Mouse (Mus musculus) CD4-positive, CD25-positive, alpha-beta regulatory T cell, adult 2 months (primary cell): ENCODE results near the gene Zfp955b.
"Not testable (repeated sequence)": the region's sequence is repeated elsewhere in the genome, so short reads cannot be mapped to it uniquely, and the experiment has no call there.

ENCODE experiments used
- DNase-seq: peaks from one replicate; pipeline ENCODE4 v3.0.0-alpha.2; 2012; ENCODE audit warnings: low read depth, low spot score

Gene Zfp955b

DNA sequence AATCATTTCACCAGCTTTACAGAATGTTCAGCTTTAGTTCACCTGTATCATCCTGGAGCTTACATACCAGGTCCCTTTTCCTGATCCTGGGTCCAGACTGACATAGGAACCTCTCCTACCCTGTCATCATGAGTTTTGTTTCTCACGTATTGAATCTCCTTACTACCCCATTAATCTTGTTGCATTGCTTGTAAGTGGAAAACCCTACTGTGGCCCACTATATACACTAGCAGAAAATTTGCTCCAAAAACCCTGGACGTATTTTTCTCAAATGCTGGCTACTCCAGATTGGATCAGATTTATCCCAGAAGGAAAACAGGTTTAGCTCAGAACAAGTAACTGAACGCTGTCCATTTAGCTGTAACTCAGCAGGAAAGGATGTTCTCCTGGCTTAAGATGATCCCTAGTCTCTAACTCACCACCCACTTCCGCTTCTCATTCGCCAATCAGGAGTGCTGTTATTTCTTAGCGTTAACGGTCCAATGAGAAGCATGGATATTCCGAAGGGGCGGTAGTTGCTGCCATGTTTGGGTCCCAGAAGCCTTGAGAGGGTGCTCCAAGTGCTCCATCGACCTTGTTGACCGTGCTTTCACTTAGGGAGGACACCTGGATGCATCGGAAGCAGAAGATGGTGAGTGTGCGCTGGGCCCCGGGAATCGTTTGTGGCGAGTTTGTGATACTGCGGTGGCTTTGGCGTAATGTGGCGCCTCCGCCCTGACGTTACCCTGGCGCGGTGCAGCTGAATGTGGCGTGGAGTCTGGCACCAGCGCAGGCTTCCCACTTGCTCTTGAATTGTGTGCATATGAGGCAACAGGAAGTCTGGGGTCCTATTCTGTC is at the start of gene Zfp955b:
Gene Zfp955b, plus strand, starts transcription at position 506 of the 837 bp plus-strand sequence.
- not testable (repeated sequence) for DNase-seq

GRCm38 (mm10) chr17:33254530-33255318 is 34.6 kb upstream of the Zfp955b start, which contains the start of gene Zfp955a:
Zfp955a (minus strand) TSS chr17:33255145.
- not testable (repeated sequence) for DNase-seq

DNA sequence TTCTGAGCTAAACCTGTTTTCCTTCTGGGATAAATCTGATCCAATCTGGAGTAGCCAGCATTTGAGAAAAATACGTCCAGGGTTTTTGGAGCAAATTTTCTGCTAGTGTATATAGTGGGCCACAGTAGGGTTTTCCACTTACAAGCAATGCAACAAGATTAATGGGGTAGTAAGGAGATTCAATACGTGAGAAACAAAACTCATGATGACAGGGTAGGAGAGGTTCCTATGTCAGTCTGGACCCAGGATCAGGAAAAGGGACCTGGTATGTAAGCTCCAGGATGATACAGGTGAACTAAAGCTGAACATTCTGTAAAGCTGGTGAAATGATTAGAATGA is 34.1 kb upstream of the Zfp955b start:
- DNase-seq: not testable (repeated sequence)

- DNase-seq: no peak
Observed at GRCm38 (mm10) chr17:33264376-33264775, 25.0 kb upstream of the Zfp955b start, which contains the start of gene Olfr63. Olfr63 (plus strand) TSS chr17:33264676.

GRCm38 (mm10) chr17:33268907-33269306 is 20.4 kb upstream of the Zfp955b start:
- no peak for DNase-seq

GRCm38 (mm10) chr17:33289876-33290149 is 469 bp downstream of the Zfp955b start:
- DNase-seq: not testable (repeated sequence)

- DNase-seq: no peak
Observed at GRCm38 (mm10) chr17:33352981-33353380, 63.6 kb downstream of the Zfp955b start.
